Mouse (Mus musculus) embryonic facial prominence, embryonic 13.5 days (tissue): Measurements from ENCODE around the gene Chn2. TPM values are rescaled to one million over a fixed set of nuclear protein-coding genes. Genes with fewer than 3 reads are reported as not detected.
"Not testable (repeated sequence)": the region's sequence is repeated elsewhere in the genome, so short reads cannot be mapped to it uniquely, and the experiment has no call there.

Source experiments
- ATAC-seq: fragments of 200-750 bp; cut with Nextera tagmentation; 2 replicates; pipeline ENCODE4 v1.8.0; 2017; ENCODE audit warnings: low read depth; ENCODE audit not compliant: insufficient number of reproducible peaks, insufficient read depth, low FRiP score, low TSS enrichment
- H3K27ac ChIP-seq: fragments of 300-500 bp; sonication (generic); 2 replicates; pipeline ENCODE4 v1.5.1; 2015; ENCODE audit warnings: moderate library complexity, mild to moderate bottlenecking, inconsistent platforms
- H3K27me3 ChIP-seq: fragments of 300-500 bp; sonication (generic); 2 replicates; pipeline ENCODE4 v1.6.1; 2015; ENCODE audit warnings: mild to moderate bottlenecking, inconsistent platforms
- H3K36me3 ChIP-seq: fragments of 300-500 bp; sonication (generic); 2 replicates; pipeline ENCODE4 v1.6.1; 2015; ENCODE audit warnings: mild to moderate bottlenecking, inconsistent platforms
- H3K4me1 ChIP-seq: fragments of 300-500 bp; sonication (generic); 2 replicates; pipeline ENCODE4 v1.6.1; 2015; ENCODE audit warnings: inconsistent platforms
- H3K4me2 ChIP-seq: fragments of 300-500 bp; sonication (generic); 2 replicates; pipeline ENCODE4 v1.6.1; 2015; ENCODE audit warnings: moderate library complexity, mild to moderate bottlenecking, inconsistent platforms
- H3K4me3 ChIP-seq: fragments of 300-500 bp; sonication (generic); 2 replicates; pipeline ENCODE4 v1.5.1; 2015; ENCODE audit warnings: mild to moderate bottlenecking, inconsistent platforms
- H3K9ac ChIP-seq: fragments of 300-500 bp; sonication (generic); 2 replicates; pipeline ENCODE4 v1.6.1; 2015; ENCODE audit warnings: mild to moderate bottlenecking, inconsistent platforms
- H3K9me3 ChIP-seq: fragments of 300-500 bp; sonication (generic); 2 replicates; pipeline ENCODE4 v1.6.1; 2016; ENCODE audit warnings: inconsistent platforms
- WGBS: fragments of 180-500 bp; shearing (Covaris S2); methylation state at CpG from one replicate; pipeline ENCODE4 v1.1.7; 2015; ENCODE audit warnings: mixed read lengths; 5-methylcytosine and 5-hydroxymethylcytosine counted together
- polyA plus RNA-seq: library from polyadenylated mRNA; unstranded; fragments of >200 nt; fragmentation: Nextera tagmentation; extraction: Ambion mirVana; gene quantifications from 2 replicates; pipeline ENCODE4 v1.2.1, GENCODE M21; 2015

The Chn2 gene
- polyA plus RNA-seq, 1 experiment from 2014 or later = 9.7 TPM

- Histone ChIP-seq H3K4me3 (no peak overlapping the region), H3K9ac (no peak overlapping the region), H3K36me3 (no peaks in the 10 kb centered on the region), H3K27ac (no peak overlapping the region), H3K9me3 (no peaks in the 10 kb centered on the region), H3K27me3 (no peaks in the 10 kb centered on the region), H3K4me1 (peaks cover 15% of the 10 kb centered on the region), H3K4me2 (no peak overlapping the region)
- ATAC-seq = no peak
- 79% methylated on average over 3 of the region's 3 CpGs for WGBS
These were observed 121.9 kb downstream of the Chn2 start for GRCm38 (mm10) chr6:54161246-54161645.

DNA sequence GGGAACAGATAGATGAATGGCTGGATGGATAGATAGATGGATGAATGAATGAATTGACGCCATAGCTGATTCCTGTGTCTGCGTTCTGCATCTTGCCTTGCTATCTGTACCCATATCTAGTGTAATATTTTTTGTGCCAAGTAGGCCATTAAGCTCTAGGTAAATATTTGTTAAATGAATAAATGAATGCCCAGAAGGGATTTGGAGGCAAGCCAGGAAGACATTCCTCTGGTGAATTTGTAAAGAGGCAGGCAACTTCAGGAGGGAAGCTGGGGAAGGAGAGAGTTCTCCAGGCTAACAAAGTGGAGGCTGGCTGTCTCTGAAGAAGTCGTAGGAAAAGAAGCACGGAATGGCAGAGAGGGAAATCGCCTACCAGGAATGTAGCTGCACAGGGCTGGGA is 123.0 kb downstream of the Chn2 start:
- Histone ChIP-seq H3K4me1 (peaks cover 15% of the 10 kb centered on the region), H3K27me3 (no peaks in the 10 kb centered on the region), H3K4me2 (no peak overlapping the region), H3K27ac (peak overlapping the region; percentile 48), H3K9me3 (no peaks in the 10 kb centered on the region), H3K9ac (no peak overlapping the region), H3K4me3 (no peak overlapping the region), H3K36me3 (no peaks in the 10 kb centered on the region)
- ATAC-seq = no peak
- 60% methylated on average over 5 of the region's 5 CpGs for WGBS

DNA sequence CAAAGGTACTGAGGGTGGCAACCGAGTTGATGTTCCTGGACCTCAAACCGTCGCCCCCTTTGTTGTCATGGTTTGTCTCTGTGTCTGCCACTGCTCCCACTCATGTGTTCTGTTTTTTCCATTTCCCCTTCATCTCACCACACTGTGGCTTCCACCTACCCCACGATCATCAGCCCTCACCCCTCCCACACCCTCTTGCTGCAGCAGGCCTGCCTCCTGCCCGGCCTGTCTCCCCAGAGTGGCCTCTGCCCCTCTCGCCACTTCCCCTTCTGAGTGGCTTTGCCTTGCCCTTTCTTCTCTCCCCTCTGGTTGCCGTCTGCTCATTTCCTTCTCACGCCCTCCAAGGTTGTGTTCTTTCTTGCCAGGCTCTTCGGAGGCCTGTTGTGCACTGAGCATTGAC is 123.4 kb downstream of the Chn2 start:
- no peak overlapping the region for H3K9ac ChIP-seq
- no peaks in the 10 kb centered on the region for H3K36me3 ChIP-seq
- H3K27me3 ChIP-seq = no peaks in the 10 kb centered on the region
- H3K4me2 ChIP-seq = no peak overlapping the region
- H3K4me3 ChIP-seq = no peak overlapping the region
- H3K27ac ChIP-seq = peak overlapping the region; percentile 48
- no peak for ATAC-seq
- peaks cover 15% of the 10 kb centered on the region for H3K4me1 ChIP-seq
- 70% methylated on average over 9 of the region's 9 CpGs for WGBS
- H3K9me3 ChIP-seq = no peaks in the 10 kb centered on the region

DNA sequence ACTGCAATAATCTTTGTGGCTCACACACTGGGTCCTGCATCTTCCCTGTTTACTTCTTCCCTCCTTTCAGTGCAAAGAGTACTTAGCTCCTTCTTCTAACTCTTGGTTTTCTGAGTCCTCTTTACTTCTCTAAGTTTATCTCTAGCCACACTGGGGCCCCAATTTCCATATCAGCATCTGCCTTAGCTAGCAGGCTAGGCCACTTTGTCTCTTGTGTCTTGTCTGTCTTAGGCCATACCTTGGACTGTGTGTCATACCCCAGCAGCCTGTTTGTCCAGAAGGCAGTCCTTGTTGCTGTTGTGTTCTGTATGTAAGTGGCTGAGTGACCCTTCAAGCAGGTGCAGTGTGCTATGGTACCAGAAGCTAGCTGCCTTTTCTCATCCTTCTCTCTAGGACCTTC is 124.3 kb downstream of the Chn2 start:
- Histone ChIP-seq H3K4me1 (peaks cover 11% of the 10 kb centered on the region), H3K9me3 (no peaks in the 10 kb centered on the region), H3K27ac (no peak overlapping the region), H3K4me2 (no peak overlapping the region), H3K36me3 (no peaks in the 10 kb centered on the region), H3K9ac (no peak overlapping the region), H3K27me3 (no peaks in the 10 kb centered on the region), H3K4me3 (no peak overlapping the region)
- ATAC-seq = no peak

DNA sequence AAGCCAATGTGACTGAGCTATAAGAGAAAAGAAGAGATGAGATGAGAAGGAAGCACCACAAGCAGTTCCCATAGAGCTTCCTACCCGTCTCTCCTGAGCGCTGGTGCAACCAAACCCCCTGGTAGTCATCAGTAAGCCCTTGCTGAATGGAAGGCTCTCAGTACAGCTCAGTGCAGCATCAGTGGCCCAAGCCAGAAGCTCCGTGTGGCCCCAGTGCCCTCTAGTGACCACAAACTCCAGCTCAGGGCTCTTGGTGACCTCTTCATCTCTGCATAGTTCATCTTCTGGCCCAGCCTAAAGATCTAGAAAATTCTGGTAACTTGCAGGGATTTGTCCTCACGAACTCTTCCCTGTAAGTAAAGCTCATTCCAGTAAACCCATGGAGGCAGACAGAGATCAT is 125.4 kb downstream of the Chn2 start:
- Histone ChIP-seq H3K4me3 (no peak overlapping the region), H3K9me3 (no peaks in the 10 kb centered on the region), H3K27ac (no peak overlapping the region), H3K36me3 (no peaks in the 10 kb centered on the region), H3K9ac (no peak overlapping the region), H3K27me3 (no peaks in the 10 kb centered on the region), H3K4me2 (no peak overlapping the region), H3K4me1 (peaks cover 11% of the 10 kb centered on the region)
- WGBS = 49% methylated on average over 4 of the region's 4 CpGs
- ATAC-seq = no peak

GRCm38 (mm10) chr6:54165246-54165645 is 125.9 kb downstream of the Chn2 start:
- ATAC-seq = no peak
- no peaks in the 10 kb centered on the region for H3K9me3 ChIP-seq
- H3K4me2 ChIP-seq = no peak overlapping the region
- H3K27ac ChIP-seq = no peak overlapping the region
- H3K27me3 ChIP-seq = no peaks in the 10 kb centered on the region
- H3K36me3 ChIP-seq = no peaks in the 10 kb centered on the region
- no peak overlapping the region for H3K9ac ChIP-seq
- 87% methylated on average over 7 of the region's 7 CpGs for WGBS
- H3K4me3 ChIP-seq = no peak overlapping the region
- peaks cover 11% of the 10 kb centered on the region for H3K4me1 ChIP-seq

- Histone ChIP-seq H3K27me3 (no peaks in the 10 kb centered on the region), H3K4me2 (no peak overlapping the region), H3K9ac (no peak overlapping the region), H3K4me1 (peaks cover 11% of the 10 kb centered on the region), H3K36me3 (no peaks in the 10 kb centered on the region), H3K27ac (no peak overlapping the region), H3K4me3 (no peak overlapping the region), H3K9me3 (no peaks in the 10 kb centered on the region)
- no peak for ATAC-seq
- 88% methylated on average over 4 of the region's 4 CpGs for WGBS
These were observed 126.5 kb downstream of the Chn2 start for GRCm38 (mm10) chr6:54165863-54166262.

GRCm38 (mm10) chr6:54166991-54167546 is 127.7 kb downstream of the Chn2 start:
- no peak for ATAC-seq

DNA sequence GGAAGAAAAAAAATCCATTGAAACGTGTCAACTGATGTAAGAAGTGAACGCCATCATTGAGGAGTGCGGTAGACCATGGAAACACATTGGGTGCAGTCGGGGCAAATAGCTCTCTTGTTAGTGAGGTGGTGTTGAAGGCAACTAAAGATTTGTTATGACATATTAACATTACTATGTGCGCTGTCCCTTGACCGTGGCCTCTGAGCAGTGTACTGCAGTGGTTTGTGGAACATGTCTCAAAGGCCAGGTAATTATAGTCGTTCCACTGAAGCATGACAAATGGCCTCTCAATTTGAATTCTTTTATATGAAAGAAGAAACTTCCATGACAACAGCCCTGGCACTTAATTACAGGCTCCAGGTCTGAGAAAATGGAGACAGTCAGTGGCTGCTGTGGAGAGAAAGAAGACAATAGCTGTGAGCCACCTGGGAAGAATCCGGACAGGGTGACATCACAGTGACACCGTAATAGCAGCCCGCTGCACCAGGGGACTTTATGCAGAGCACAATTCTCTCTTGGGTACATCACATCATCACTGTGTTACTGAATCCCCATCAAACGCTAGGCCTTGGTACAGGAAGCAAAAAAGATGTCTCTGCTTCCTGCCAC is 131.0 kb downstream of the Chn2 start:
- no peak for ATAC-seq
- no peak overlapping the region for H3K4me2 ChIP-seq

More at GRCm38 (mm10) chr6:54166991-54167546, 127.7 kb downstream of the Chn2 start:
- no peak overlapping the region for H3K27ac ChIP-seq
- 69% methylated on average over 7 of the region's 7 CpGs for WGBS
- no peaks in the 10 kb centered on the region for H3K9me3 ChIP-seq
- H3K36me3 ChIP-seq = no peaks in the 10 kb centered on the region
- no peak overlapping the region for H3K4me2 ChIP-seq
- H3K9ac ChIP-seq = no peak overlapping the region
- no peak overlapping the region for H3K4me3 ChIP-seq
- H3K4me1 ChIP-seq = peaks cover 11% of the 10 kb centered on the region
- no peaks in the 10 kb centered on the region for H3K27me3 ChIP-seq

GRCm38 (mm10) chr6:54171385-54171784 is 132.0 kb downstream of the Chn2 start:
- no peak overlapping the region for H3K4me3 ChIP-seq
- no peaks in the 10 kb centered on the region for H3K36me3 ChIP-seq
- H3K4me2 ChIP-seq = no peak overlapping the region
- H3K9me3 ChIP-seq = no peaks in the 10 kb centered on the region
- no peak overlapping the region for H3K9ac ChIP-seq
- no peak overlapping the region for H3K27ac ChIP-seq
- WGBS = 80% methylated on average over 6 of the region's 6 CpGs
- no peak for ATAC-seq
- no peaks in the 10 kb centered on the region; the same call in 1 of the 2 replicates for H3K4me1 ChIP-seq
- H3K27me3 ChIP-seq = no peaks in the 10 kb centered on the region

More for the DNA sequence above, 131.0 kb downstream of the Chn2 start:
- Histone ChIP-seq H3K9ac (no peak overlapping the region), H3K27ac (no peak overlapping the region), H3K4me3 (no peak overlapping the region), H3K27me3 (no peaks in the 10 kb centered on the region), H3K4me1 (no peaks in the 10 kb centered on the region; the same call in 1 of the 2 replicates), H3K9me3 (no peaks in the 10 kb centered on the region), H3K36me3 (no peaks in the 10 kb centered on the region)
- WGBS = 73% methylated on average over 11 of the region's 11 CpGs

GRCm38 (mm10) chr6:54175473-54176215 is 136.3 kb downstream of the Chn2 start:
- Histone ChIP-seq H3K27ac (no peak overlapping the region), H3K4me1 (no peaks in the 10 kb centered on the region; the same call in 1 of the 2 replicates), H3K4me2 (no peak overlapping the region), H3K9ac (no peak overlapping the region), H3K27me3 (no peaks in the 10 kb centered on the region), H3K9me3 (no peaks in the 10 kb centered on the region), H3K4me3 (no peak overlapping the region), H3K36me3 (no peaks in the 10 kb centered on the region)
- ATAC-seq = no peak
- 76% methylated on average over 8 of the region's 8 CpGs for WGBS

DNA sequence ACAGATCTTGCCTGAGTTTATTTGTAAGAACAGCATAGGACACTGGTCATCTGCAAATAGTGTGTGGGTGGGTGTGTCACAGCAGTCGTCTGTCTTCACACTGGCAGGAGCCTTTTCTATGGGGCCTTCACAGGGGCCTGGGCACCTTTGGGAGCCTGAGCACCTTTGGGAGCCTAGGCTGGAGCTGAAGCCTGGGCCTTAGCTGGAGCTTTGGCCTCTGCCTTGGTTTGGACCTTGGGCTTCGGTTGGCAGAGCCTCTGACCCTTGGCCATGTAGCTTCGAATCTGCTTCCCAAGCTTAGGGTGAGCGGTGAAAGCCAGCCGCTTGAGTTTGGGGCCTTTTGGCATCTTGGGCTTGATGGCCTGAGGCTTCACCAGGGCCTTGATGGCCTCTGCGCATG is 137.7 kb downstream of the Chn2 start:
- H3K9me3 ChIP-seq, H3K4me1 ChIP-seq, ATAC-seq, H3K27ac ChIP-seq, H3K9ac ChIP-seq, H3K27me3 ChIP-seq, H3K36me3 ChIP-seq, H3K4me2 ChIP-seq, H3K4me3 ChIP-seq: not testable (repeated sequence)
- WGBS = 87% methylated on average over 6 of the region's 6 CpGs
